Mouse (Mus musculus): ENCODE measurements around the gene Pxmp4. TPM values are rescaled to one million over a fixed set of nuclear protein-coding genes. Genes with fewer than 3 reads are reported as not detected.

Pxmp4 gene
- polyA plus RNA-seq, 1 experiment = 118 TPM

DNA sequence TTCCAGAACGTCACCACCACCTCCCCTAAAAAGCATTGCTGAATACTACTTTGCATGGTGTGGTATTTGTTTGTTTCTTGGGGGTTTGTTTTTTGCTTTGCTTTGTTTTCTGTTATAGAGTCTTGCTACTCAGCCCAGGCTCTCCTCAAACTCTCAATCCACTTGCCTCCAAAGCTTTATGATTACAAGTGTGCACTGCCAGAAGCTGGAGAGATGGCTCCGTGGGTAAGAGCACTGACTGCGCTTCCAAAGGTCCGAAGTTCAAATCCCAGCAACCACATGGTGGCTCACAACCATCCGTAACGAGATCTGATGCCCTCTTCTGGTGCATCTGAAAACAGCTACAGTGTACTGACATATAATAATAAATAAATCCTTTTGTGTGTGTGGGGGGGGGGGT is 2.9 kb downstream of the Pxmp4 start:
- Histone ChIP-seq H3K4me1 (ENCODE audit: control insufficient read depth, insufficient read depth, low read length) (peaks cover 12% of the 10 kb centered on the region; the same call in 1 of the 2 replicates), H3K27me3 (replicated peaks; ENCODE audit: control insufficient read depth, insufficient read depth, low read length) (no peaks in the 10 kb centered on the region), H3K27ac (ENCODE audit: insufficient read depth, low read depth, low read length) (no peak overlapping the region), H3K4me3 (ENCODE audit: insufficient read depth, low read depth, low read length) (no peak overlapping the region), H3K36me3 (ENCODE audit: control insufficient read depth, insufficient read depth, low read length) (no peaks in the 10 kb centered on the region)
- peak; percentile 44 for DNase-seq
- 54% methylated on average over 6 of the region's 6 CpGs for WGBS
- TF ChIP-seq CTCF (conservative IDR thresholded peaks at IDR 0.05; ENCODE audit: insufficient read depth, insufficient read length, low read depth, low read length) (no peak; the same call in 1 of the 2 replicates), POLR2A (IDR thresholded peaks at IDR 0.05; ENCODE audit: low read depth, low read length) (no peak)

DNA sequence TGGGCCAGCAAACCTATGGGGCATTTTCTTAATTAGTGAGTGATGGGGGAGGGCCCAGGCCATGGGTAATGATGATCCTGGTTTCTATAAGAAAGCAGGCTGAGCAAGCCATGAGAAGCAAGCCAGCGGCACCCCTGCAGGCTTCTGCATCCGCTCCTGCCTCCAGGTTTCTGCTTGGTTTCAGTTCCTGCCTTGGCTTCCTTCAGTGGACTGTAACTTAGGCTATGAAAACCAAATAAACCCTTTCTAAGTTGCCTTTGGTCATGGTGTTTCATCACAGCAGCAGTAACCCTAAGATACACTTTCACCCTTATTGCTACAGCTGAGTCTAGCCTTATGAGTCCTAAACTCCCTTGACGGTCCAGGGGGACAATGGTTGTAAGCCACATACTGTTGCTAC is 6.1 kb downstream of the Pxmp4 start:
- 92% methylated on average over 3 of the region's 3 CpGs for WGBS
- DNase-seq = no peak
- TF ChIP-seq CTCF (conservative IDR thresholded peaks at IDR 0.05; ENCODE audit: insufficient read depth, insufficient read length, low read depth, low read length) (no peak), POLR2A (IDR thresholded peaks at IDR 0.05; ENCODE audit: low read depth, low read length) (no peak)
- H3K4me1 ChIP-seq (ENCODE audit: control insufficient read depth, insufficient read depth, low read length) = peaks cover 5% of the 10 kb centered on the region; the same call in 1 of the 2 replicates
- no peaks in the 10 kb centered on the region for H3K27me3 ChIP-seq (replicated peaks; ENCODE audit: control insufficient read depth, insufficient read depth, low read length)
- no peak overlapping the region for H3K4me3 ChIP-seq (ENCODE audit: insufficient read depth, low read depth, low read length)
- no peak overlapping the region for H3K27ac ChIP-seq (ENCODE audit: insufficient read depth, low read depth, low read length)
- H3K36me3 ChIP-seq (ENCODE audit: control insufficient read depth, insufficient read depth, low read length) = no peaks in the 10 kb centered on the region; the same call in 1 of the 2 replicates

DNA sequence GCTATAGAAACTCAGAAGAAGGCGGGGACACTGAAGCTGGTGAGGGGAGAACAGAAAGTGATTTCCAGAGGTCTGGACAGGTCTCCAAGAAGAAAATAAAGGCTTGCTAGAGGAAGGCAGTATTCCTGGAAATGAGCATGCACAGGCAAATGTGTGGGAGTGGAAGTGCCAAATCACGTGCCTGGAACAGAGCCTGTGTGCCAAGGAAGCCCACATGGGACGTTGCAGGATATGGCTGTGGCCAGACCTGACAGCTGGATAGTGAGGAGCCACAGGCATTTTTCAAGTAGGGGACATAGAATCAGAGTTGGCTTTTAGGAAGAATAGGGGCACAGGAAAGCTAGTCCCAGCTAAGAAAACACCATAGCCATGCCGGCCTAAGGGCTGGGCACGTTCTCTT is 7.7 kb downstream of the Pxmp4 start:
- no peak overlapping the region for H3K27ac ChIP-seq (ENCODE audit: insufficient read depth, low read depth, low read length)
- no peaks in the 10 kb centered on the region for H3K4me1 ChIP-seq (ENCODE audit: control insufficient read depth, insufficient read depth, low read length)
- H3K27me3 ChIP-seq (replicated peaks; ENCODE audit: control insufficient read depth, insufficient read depth, low read length) = no peaks in the 10 kb centered on the region
- H3K4me3 ChIP-seq (ENCODE audit: insufficient read depth, low read depth, low read length) = no peak overlapping the region
- DNase-seq = peak; percentile 44
- WGBS = 67% methylated on average over 5 of the region's 5 CpGs
- no peaks in the 10 kb centered on the region; the same call in 1 of the 2 replicates for H3K36me3 ChIP-seq (ENCODE audit: control insufficient read depth, insufficient read depth, low read length)
- TF ChIP-seq CTCF (conservative IDR thresholded peaks at IDR 0.05; ENCODE audit: insufficient read depth, insufficient read length, low read depth, low read length) = no peak
- no peak for TF ChIP-seq POLR2A (IDR thresholded peaks at IDR 0.05; ENCODE audit: low read depth, low read length)

GRCm38 (mm10) chr2:154593025-154593424 is 10.5 kb downstream of the Pxmp4 start:
- no peaks in the 10 kb centered on the region; the same call in 1 of the 2 replicates for H3K36me3 ChIP-seq (ENCODE audit: control insufficient read depth, insufficient read depth, low read length)
- TF ChIP-seq POLR2A (IDR thresholded peaks at IDR 0.05; ENCODE audit: low read depth, low read length) = no peak
- TF ChIP-seq CTCF (conservative IDR thresholded peaks at IDR 0.05; ENCODE audit: insufficient read depth, insufficient read length, low read depth, low read length) = peak; percentile 72
- DNase-seq = peak; percentile 65
- H3K4me3 ChIP-seq (ENCODE audit: insufficient read depth, low read depth, low read length) = no peak overlapping the region
- WGBS = 65% methylated on average over 3 of the region's 3 CpGs
- H3K27me3 ChIP-seq (replicated peaks; ENCODE audit: control insufficient read depth, insufficient read depth, low read length) = no peaks in the 10 kb centered on the region
- H3K4me1 ChIP-seq (ENCODE audit: control insufficient read depth, insufficient read depth, low read length) = no peaks in the 10 kb centered on the region
- no peak overlapping the region for H3K27ac ChIP-seq (ENCODE audit: insufficient read depth, low read depth, low read length)

- Histone ChIP-seq H3K27me3 (replicated peaks; ENCODE audit: control insufficient read depth, insufficient read depth, low read length) (no peaks in the 10 kb centered on the region), H3K27ac (ENCODE audit: insufficient read depth, low read depth, low read length) (no peak overlapping the region), H3K36me3 (ENCODE audit: control insufficient read depth, insufficient read depth, low read length) (no peaks in the 10 kb centered on the region; the same call in none of the 2 replicates), H3K4me1 (ENCODE audit: control insufficient read depth, insufficient read depth, low read length) (no peaks in the 10 kb centered on the region), H3K4me3 (ENCODE audit: insufficient read depth, low read depth, low read length) (no peak overlapping the region)
- DNase-seq = no peak
- 71% methylated on average over 3 of the region's 3 CpGs for WGBS
- TF ChIP-seq CTCF (conservative IDR thresholded peaks at IDR 0.05; ENCODE audit: insufficient read depth, insufficient read length, low read depth, low read length) = no peak
- no peak for TF ChIP-seq POLR2A (IDR thresholded peaks at IDR 0.05; ENCODE audit: low read depth, low read length)
These were observed 12.3 kb downstream of the Pxmp4 start for GRCm38 (mm10) chr2:154591239-154591638.

DNA sequence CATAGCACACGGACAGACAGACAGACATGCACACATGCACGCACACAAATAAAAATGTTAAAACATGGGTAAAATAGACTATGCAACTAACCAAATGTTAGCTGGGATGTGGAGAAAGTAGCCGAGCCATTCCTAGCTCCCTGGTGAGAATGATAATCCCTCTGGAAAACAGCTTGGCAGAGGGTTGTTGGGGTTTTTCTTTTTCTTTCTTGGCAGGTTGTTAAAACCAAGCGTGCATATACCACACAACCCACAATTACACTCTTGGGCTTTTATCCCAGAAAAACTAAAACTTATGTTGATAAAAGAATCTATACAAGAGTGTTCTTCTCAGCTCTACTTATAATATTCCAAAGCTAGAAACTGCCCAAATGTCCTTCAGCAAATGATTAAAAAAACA is 14.5 kb downstream of the Pxmp4 start:
- TF ChIP-seq POLR2A (IDR thresholded peaks at IDR 0.05; ENCODE audit: low read depth, low read length) (no peak), CTCF (conservative IDR thresholded peaks at IDR 0.05; ENCODE audit: insufficient read depth, insufficient read length, low read depth, low read length) (no peak)
- no peak overlapping the region for H3K27ac ChIP-seq (ENCODE audit: insufficient read depth, low read depth, low read length)
- no peak for DNase-seq
- no peak overlapping the region for H3K4me3 ChIP-seq (ENCODE audit: insufficient read depth, low read depth, low read length)
- no peaks in the 10 kb centered on the region for H3K27me3 ChIP-seq (replicated peaks; ENCODE audit: control insufficient read depth, insufficient read depth, low read length)
- WGBS = 94% methylated on average over 4 of the region's 4 CpGs
- H3K36me3 ChIP-seq (ENCODE audit: control insufficient read depth, insufficient read depth, low read length) = no peaks in the 10 kb centered on the region; the same call in 1 of the 2 replicates
- H3K4me1 ChIP-seq (ENCODE audit: control insufficient read depth, insufficient read depth, low read length) = no peaks in the 10 kb centered on the region

DNA sequence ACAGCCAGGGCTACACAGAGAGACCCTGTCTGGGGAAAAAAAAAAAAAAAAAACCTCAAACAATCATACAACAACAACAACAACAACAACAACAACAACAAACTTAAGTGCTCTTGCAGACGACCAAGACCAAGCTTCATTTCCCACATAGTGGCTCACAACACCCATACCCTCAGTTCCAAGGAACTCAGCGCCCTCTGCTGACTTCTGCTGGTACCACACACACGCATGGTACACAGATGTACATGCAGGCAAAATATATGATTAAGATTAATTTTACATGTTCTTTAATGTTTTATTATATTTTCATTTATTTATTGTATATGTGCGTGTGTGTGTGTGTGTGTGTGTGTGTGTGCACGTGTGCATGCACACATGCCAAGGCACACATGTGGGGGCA is 17.1 kb downstream of the Pxmp4 start:
- Histone ChIP-seq H3K36me3 (ENCODE audit: control insufficient read depth, insufficient read depth, low read length) (no peaks in the 10 kb centered on the region; the same call in 1 of the 2 replicates), H3K4me3 (ENCODE audit: insufficient read depth, low read depth, low read length) (no peak overlapping the region), H3K27ac (ENCODE audit: insufficient read depth, low read depth, low read length) (no peak overlapping the region), H3K27me3 (replicated peaks; ENCODE audit: control insufficient read depth, insufficient read depth, low read length) (no peaks in the 10 kb centered on the region), H3K4me1 (ENCODE audit: control insufficient read depth, insufficient read depth, low read length) (no peaks in the 10 kb centered on the region)
- no peak for DNase-seq
- 87% methylated on average over 5 of the region's 5 CpGs for WGBS
- TF ChIP-seq CTCF (conservative IDR thresholded peaks at IDR 0.05; ENCODE audit: insufficient read depth, insufficient read length, low read depth, low read length) = peak; percentile 64
- no peak for TF ChIP-seq POLR2A (IDR thresholded peaks at IDR 0.05; ENCODE audit: low read depth, low read length)
